Mouse (Mus musculus): Measurements from ENCODE around the gene Aim2. TPM values are rescaled to one million over a fixed set of nuclear protein-coding genes. Genes with fewer than 3 reads are reported as not detected.
A peak's percentile ranks its signal among the peaks of the same experiment; 100 is the strongest.
"Not testable (repeated sequence)": the region's sequence is repeated elsewhere in the genome, so short reads cannot be mapped to it uniquely, and the experiment has no call there.

Gene Aim2
- total RNA-seq, 2 experiments from 2014 or later, result 56.5 to 67.4 TPM

- peak; percentile 63 for ATAC-seq (replicated peaks; ENCODE audit: poor library complexity)
Observed at GRCm38 (mm10) chr1:173447067-173447466, 96.4 kb downstream of the Aim2 start.

DNA sequence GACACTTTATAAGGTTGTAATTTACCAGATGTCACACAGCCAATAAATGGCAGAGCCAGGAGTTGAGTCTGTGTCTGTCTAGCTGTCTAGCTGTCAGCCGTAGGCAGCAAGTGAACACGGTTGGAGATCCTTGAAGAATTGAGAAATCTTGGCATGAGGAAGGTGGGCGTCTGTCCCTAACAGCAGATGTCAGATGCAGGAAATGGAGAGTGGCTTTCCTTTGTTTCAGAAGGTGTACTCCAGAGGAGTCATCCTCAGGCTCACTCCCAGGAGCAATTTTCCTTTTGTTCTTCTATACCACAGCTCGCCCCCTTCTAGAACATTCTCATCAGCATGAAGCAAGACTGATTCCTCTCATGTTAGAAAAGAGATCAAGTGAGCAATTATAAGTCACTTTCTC, 99.9 kb downstream of the Aim2 start:
- ATAC-seq (replicated peaks; ENCODE audit: poor library complexity), result no peak

- peak; percentile 83 for ATAC-seq (replicated peaks; ENCODE audit: poor library complexity)
Observed at GRCm38 (mm10) chr1:173451665-173452064, 101.0 kb downstream of the Aim2 start.

GRCm38 (mm10) chr1:173456139-173456754, 105.6 kb downstream of the Aim2 start:
- ATAC-seq (replicated peaks; ENCODE audit: poor library complexity), result peak; percentile 88

DNA sequence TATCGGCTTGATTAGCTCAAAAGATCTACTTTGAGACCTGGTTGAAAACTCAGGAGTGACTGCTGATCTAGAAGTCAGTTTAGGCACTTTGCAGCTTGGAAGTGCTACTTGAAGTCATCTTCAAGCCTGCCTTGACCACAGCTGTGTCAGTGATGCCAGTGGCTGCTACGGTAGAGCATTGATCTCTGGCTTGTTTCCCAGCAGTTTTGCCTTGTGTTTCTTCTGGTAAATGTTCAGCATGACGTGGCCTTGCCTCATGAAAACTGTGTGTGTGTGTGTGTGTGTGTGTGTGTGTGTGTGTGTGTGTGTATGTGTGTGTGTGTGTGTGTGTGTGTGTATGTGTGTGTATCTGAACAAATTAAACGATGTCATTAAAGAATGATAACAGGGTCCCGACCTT, 106.1 kb downstream of the Aim2 start:
- ATAC-seq (replicated peaks; ENCODE audit: poor library complexity), result no peak

- not testable (repeated sequence) for ATAC-seq (replicated peaks; ENCODE audit: poor library complexity)
Observed at GRCm38 (mm10) chr1:173480399-173481181, 129.9 kb downstream of the Aim2 start.

DNA sequence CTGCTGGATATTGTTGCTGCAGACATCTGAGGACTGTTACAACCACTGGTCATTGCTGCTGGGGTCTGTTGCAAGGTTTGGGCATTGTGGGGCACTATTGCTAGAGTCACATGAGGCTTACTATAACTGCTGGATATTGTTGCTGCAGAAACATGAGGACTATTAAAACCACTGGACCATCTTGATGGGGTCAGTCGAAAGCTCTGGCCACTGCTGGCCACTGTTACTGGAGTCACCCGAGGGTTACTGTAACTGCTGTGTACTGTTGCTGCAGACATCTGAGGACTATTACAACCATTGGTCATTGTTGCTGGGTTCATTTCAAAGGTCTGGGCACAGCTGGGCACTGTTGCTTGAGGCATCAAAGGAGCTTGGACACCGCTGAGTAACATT, 130.5 kb downstream of the Aim2 start:
- not testable (repeated sequence) for ATAC-seq (replicated peaks; ENCODE audit: poor library complexity)

GRCm38 (mm10) chr1:173490812-173491480, 140.3 kb downstream of the Aim2 start, which contains the start of gene Ifi206:
Ifi206 (minus strand) TSS chr1:173491041.
- peak; percentile 42; the same call in 1 of the 2 replicates for ATAC-seq (replicated peaks; ENCODE audit: poor library complexity)

- not testable (repeated sequence) for ATAC-seq (replicated peaks; ENCODE audit: poor library complexity)
Observed at GRCm38 (mm10) chr1:173491483-173491882, 140.8 kb downstream of the Aim2 start.

- not testable (repeated sequence) for ATAC-seq (replicated peaks; ENCODE audit: poor library complexity)
Observed at GRCm38 (mm10) chr1:173510595-173510994, 159.9 kb downstream of the Aim2 start.

Other genes with a start within 250 kb of the Aim2 start
- gene Olfr1408, start 213.5 kb upstream of the Aim2 start, total RNA-seq (2015), result not detected in 2 replicates
- gene Olfr1408, start 213.5 kb upstream of the Aim2 start, total RNA-seq (2017), result not detected in 2 replicates
- not detected in 2 replicates for gene Olfr1406, start 160.2 kb upstream of the Aim2 start, total RNA-seq (2015)
- not detected in 2 replicates for gene Olfr1406, start 160.2 kb upstream of the Aim2 start, total RNA-seq (2017)
- not detected in 2 replicates for gene Olfr218, start 153.1 kb upstream of the Aim2 start, total RNA-seq (2015)
- gene Olfr218, start 153.1 kb upstream of the Aim2 start, total RNA-seq (2017), result not detected in 2 replicates
- gene Olfr1404, start 138.5 kb upstream of the Aim2 start, total RNA-seq (2015), result not detected in 2 replicates
- not detected in 2 replicates for gene Olfr1404, start 138.5 kb upstream of the Aim2 start, total RNA-seq (2017)
- 7.9 and 8.0 TPM in 2 replicates for gene Fcer1a, start 123.7 kb upstream of the Aim2 start, total RNA-seq (2015)
- gene Fcer1a, start 123.7 kb upstream of the Aim2 start, total RNA-seq (2017), result 0.74 and 3.7 TPM in 2 replicates
- not detected in 2 replicates for gene Olfr418, start 84.9 kb upstream of the Aim2 start, total RNA-seq (2015)
- gene Olfr418, start 84.9 kb upstream of the Aim2 start, total RNA-seq (2017), result not detected in 2 replicates
- not detected in 2 replicates for gene Mptx2, start 73.1 kb upstream of the Aim2 start, total RNA-seq (2015)
- not detected in 2 replicates for gene Mptx2, start 73.1 kb upstream of the Aim2 start, total RNA-seq (2017)
- gene Ackr1, start 17.1 kb upstream of the Aim2 start, total RNA-seq (2015), result not detected in 2 replicates
- gene Ackr1, start 17.1 kb upstream of the Aim2 start, total RNA-seq (2017), result not detected in 2 replicates
- 0.22 TPM in 1 of 2 replicates, not detected in the other for gene Cadm3, start 16.8 kb downstream of the Aim2 start, total RNA-seq (2015)
- 0.14 TPM in 1 of 2 replicates, not detected in the other for gene Cadm3, start 16.8 kb downstream of the Aim2 start, total RNA-seq (2017)
- gene Ifi206, start 140.2 kb downstream of the Aim2 start, total RNA-seq (2015), result 0.20 and 0.25 TPM in 2 replicates
- gene Ifi206, start 140.2 kb downstream of the Aim2 start, total RNA-seq (2017), result 0.07 and 0.17 TPM in 2 replicates
- gene Ifi214, start 185.1 kb downstream of the Aim2 start, total RNA-seq (2015), result 0.17 and 0.37 TPM in 2 replicates
- gene Ifi214, start 185.1 kb downstream of the Aim2 start, total RNA-seq (2017), result 0.17 and 0.84 TPM in 2 replicates
- 0.51 and 2.6 TPM in 2 replicates for gene Ifi213, start 248.4 kb downstream of the Aim2 start, total RNA-seq (2015)
- 0.42 TPM in 1 of 2 replicates, not detected in the other for gene Ifi213, start 248.4 kb downstream of the Aim2 start, total RNA-seq (2017)